Mouse (Mus musculus): Measurements from ENCODE around the gene Tnf. TPM values are rescaled to one million over a fixed set of nuclear protein-coding genes. Genes with fewer than 3 reads are reported as not detected.

The Tnf gene
- total and polyA plus RNA-seq, 2 experiments from 2014 or later, result 0.09 TPM; not detected in 1

GRCm38 (mm10) chr17:35158850-35159593, 42.8 kb downstream of the Tnf start:
- Histone ChIP-seq H3K4me3 (ENCODE audit: low read depth, low read length) (no peak overlapping the region), H3K9ac (replicated peaks; ENCODE audit: low read length, poor library complexity, severe bottlenecking) (no peak overlapping the region), H3K27me3 (ENCODE audit: insufficient read depth, low read length) (no peaks in the 10 kb centered on the region), H3K4me2 (ENCODE audit: low read depth, low read length, poor library complexity, severe bottlenecking) (no peak overlapping the region), H3K9me3 (ENCODE audit: low read length) (no peaks in the 10 kb centered on the region), H3K4me1 (ENCODE audit: insufficient read depth, low read length) (peaks cover 8% of the 10 kb centered on the region; the same call in 1 of the 2 replicates), H3K27ac (ENCODE audit: low read depth, low read length) (no peak overlapping the region), H3K36me3 (ENCODE audit: insufficient read depth, low read length) (peaks cover 81% of the 10 kb centered on the region)
- ATAC-seq (ENCODE audit: low FRiP score) (no peak), DNase-seq (ENCODE audit: low spot score) (no peak)
- WGBS, result 95% methylated on average over 16 of the region's 16 CpGs
- TF ChIP-seq CTCF (IDR thresholded peaks at IDR 0.05), result no peak

DNA sequence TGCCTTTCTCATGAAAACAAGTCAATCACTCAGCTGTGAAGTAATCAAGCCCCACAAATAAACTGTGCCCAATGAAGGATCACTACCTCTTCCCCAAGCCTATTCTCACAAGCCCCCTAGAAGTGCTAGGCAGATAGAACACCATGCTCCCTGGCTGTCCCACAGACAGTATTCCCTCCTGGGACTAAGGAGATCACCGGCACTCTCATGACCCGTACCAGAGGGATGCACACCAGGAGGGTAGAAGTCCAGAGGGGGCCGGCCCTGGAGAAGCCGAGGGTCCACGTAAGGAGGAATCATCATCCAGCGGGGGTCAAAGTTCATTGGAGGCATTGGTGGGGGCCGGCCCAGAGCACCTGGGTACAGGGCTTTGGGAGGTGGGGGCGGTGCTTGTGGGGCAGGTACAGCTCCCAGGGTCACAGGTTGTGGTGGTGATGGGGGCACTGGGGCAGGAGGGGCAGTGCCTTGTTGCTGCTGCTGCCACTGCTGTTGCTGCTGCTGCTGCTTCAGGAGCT, 44.1 kb downstream of the Tnf start:
- ATAC-seq (ENCODE audit: low FRiP score), result no peak
- Histone ChIP-seq H3K9me3 (ENCODE audit: low read length) (no peaks in the 10 kb centered on the region), H3K36me3 (ENCODE audit: insufficient read depth, low read length) (peaks cover 94% of the 10 kb centered on the region), H3K4me2 (ENCODE audit: low read depth, low read length, poor library complexity, severe bottlenecking) (no peak overlapping the region), H3K4me3 (ENCODE audit: low read depth, low read length) (no peak overlapping the region), H3K9ac (replicated peaks; ENCODE audit: low read length, poor library complexity, severe bottlenecking) (no peak overlapping the region), H3K27ac (ENCODE audit: low read depth, low read length) (no peak overlapping the region), H3K4me1 (ENCODE audit: insufficient read depth, low read length) (peaks cover 5% of the 10 kb centered on the region; the same call in 1 of the 2 replicates), H3K27me3 (ENCODE audit: insufficient read depth, low read length) (no peaks in the 10 kb centered on the region)
- WGBS, result 91% methylated on average over 8 of the region's 8 CpGs
- no peak for TF ChIP-seq CTCF (IDR thresholded peaks at IDR 0.05)
- DNase-seq (ENCODE audit: low spot score), result no peak

DNA sequence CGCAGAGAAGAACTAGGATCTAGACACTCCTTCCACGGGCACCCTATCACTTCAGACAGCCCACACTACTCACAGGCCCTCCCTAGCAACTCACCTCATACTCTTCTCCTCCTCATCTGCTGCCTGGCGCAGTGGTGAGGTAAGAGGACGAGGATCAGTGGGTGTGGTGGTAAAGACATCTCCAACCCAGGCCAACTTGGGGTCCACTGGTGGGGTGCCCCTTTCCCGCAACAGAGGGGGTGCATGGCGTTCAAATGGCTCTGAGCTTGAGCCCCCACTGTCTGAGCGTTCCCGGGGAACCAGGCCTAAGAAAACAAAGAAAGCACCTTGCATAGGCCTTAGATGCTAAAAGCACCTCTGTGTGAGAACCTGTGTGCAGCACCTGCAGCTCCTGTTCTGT, 44.6 kb downstream of the Tnf start:
- no peak for ATAC-seq (ENCODE audit: low FRiP score)
- H3K9me3 ChIP-seq (ENCODE audit: low read length), result no peaks in the 10 kb centered on the region
- H3K9ac ChIP-seq (replicated peaks; ENCODE audit: low read length, poor library complexity, severe bottlenecking), result no peak overlapping the region
- H3K4me2 ChIP-seq (ENCODE audit: low read depth, low read length, poor library complexity, severe bottlenecking), result no peak overlapping the region
- no peak overlapping the region for H3K27ac ChIP-seq (ENCODE audit: low read depth, low read length)
- 94% methylated on average over 8 of the region's 8 CpGs for WGBS
- peaks cover 99% of the 10 kb centered on the region for H3K36me3 ChIP-seq (ENCODE audit: insufficient read depth, low read length)
- H3K4me3 ChIP-seq (ENCODE audit: low read depth, low read length), result no peak overlapping the region
- no peak for DNase-seq (ENCODE audit: low spot score)
- no peaks in the 10 kb centered on the region for H3K27me3 ChIP-seq (ENCODE audit: insufficient read depth, low read length)
- no peak for TF ChIP-seq CTCF (IDR thresholded peaks at IDR 0.05)
- peaks cover 3% of the 10 kb centered on the region; the same call in 1 of the 2 replicates for H3K4me1 ChIP-seq (ENCODE audit: insufficient read depth, low read length)

- no peak for DNase-seq (ENCODE audit: low spot score)
- no peak for ATAC-seq (ENCODE audit: low FRiP score)
Observed at GRCm38 (mm10) chr17:35156461-35157200, 45.2 kb downstream of the Tnf start.

DNA sequence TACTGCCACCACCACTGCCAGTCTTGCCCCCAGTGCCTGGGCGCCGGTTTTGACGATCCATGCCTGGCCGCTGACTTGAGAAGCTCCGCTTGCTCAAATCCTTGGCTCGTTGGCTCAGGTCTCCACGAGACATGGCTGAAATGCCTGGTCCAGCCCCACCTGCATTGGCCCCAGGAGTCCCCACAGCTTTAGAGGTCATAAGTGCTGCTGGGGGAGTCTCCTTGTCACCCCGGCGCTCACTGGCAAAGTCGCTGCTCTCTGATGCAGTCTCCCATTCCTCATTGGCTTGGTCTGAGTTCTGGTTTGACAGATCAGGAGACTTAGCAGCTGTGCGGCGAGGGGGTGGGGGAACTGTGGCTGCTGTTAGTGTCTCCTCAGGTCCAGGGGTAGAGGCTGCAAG, 46.4 kb downstream of the Tnf start:
- Histone ChIP-seq H3K9ac (replicated peaks; ENCODE audit: low read length, poor library complexity, severe bottlenecking) (no peak overlapping the region), H3K27me3 (ENCODE audit: insufficient read depth, low read length) (no peaks in the 10 kb centered on the region), H3K4me1 (ENCODE audit: insufficient read depth, low read length) (no peaks in the 10 kb centered on the region), H3K9me3 (ENCODE audit: low read length) (no peaks in the 10 kb centered on the region), H3K27ac (ENCODE audit: low read depth, low read length) (no peak overlapping the region), H3K36me3 (ENCODE audit: insufficient read depth, low read length) (peaks cover 93% of the 10 kb centered on the region), H3K4me2 (ENCODE audit: low read depth, low read length, poor library complexity, severe bottlenecking) (no peak overlapping the region), H3K4me3 (ENCODE audit: low read depth, low read length) (no peak overlapping the region)
- DNase-seq (ENCODE audit: low spot score) (no peak), ATAC-seq (ENCODE audit: low FRiP score) (no peak)
- no peak for TF ChIP-seq CTCF (IDR thresholded peaks at IDR 0.05)
- WGBS, result 93% methylated on average over 12 of the region's 12 CpGs

More at GRCm38 (mm10) chr17:35156461-35157200, 45.2 kb downstream of the Tnf start:
- Histone ChIP-seq H3K36me3 (ENCODE audit: insufficient read depth, low read length) (peaks cover 97% of the 10 kb centered on the region), H3K9me3 (ENCODE audit: low read length) (no peaks in the 10 kb centered on the region), H3K27ac (ENCODE audit: low read depth, low read length) (no peak overlapping the region), H3K27me3 (ENCODE audit: insufficient read depth, low read length) (no peaks in the 10 kb centered on the region), H3K4me1 (ENCODE audit: insufficient read depth, low read length) (no peaks in the 10 kb centered on the region), H3K4me3 (ENCODE audit: low read depth, low read length) (no peak overlapping the region), H3K4me2 (ENCODE audit: low read depth, low read length, poor library complexity, severe bottlenecking) (no peak overlapping the region), H3K9ac (replicated peaks; ENCODE audit: low read length, poor library complexity, severe bottlenecking) (no peak overlapping the region)
- WGBS, result 91% methylated on average over 33 of the region's 33 CpGs
- TF ChIP-seq CTCF (IDR thresholded peaks at IDR 0.05), result no peak

DNA sequence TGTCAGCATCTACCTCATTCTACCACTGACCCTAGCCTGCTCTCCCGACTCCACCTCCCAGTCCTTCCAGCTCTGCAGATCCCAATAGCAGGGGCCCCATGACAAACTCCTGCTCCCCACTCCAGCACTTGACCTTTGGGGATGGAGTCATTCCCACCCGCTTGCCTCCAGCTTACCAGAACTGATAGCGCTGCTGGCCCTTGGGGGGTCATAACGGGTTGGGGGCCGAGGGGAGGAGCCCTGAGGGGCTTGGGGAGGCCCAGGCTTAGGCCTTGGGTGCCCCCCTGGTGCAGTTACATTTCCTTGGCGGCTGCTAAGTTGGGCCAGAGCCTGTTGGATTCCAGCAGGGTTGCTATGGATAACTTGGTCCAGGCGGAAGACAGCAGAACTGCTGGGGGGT, 47.2 kb downstream of the Tnf start:
- peaks cover 93% of the 10 kb centered on the region for H3K36me3 ChIP-seq (ENCODE audit: insufficient read depth, low read length)

More for the DNA sequence above, 47.2 kb downstream of the Tnf start:
- H3K9me3 ChIP-seq (ENCODE audit: low read length), result no peaks in the 10 kb centered on the region
- no peak overlapping the region for H3K4me3 ChIP-seq (ENCODE audit: low read depth, low read length)
- H3K27ac ChIP-seq (ENCODE audit: low read depth, low read length), result no peak overlapping the region
- H3K27me3 ChIP-seq (ENCODE audit: insufficient read depth, low read length), result no peaks in the 10 kb centered on the region
- H3K4me2 ChIP-seq (ENCODE audit: low read depth, low read length, poor library complexity, severe bottlenecking), result no peak overlapping the region
- no peaks in the 10 kb centered on the region for H3K4me1 ChIP-seq (ENCODE audit: insufficient read depth, low read length)
- TF ChIP-seq CTCF (IDR thresholded peaks at IDR 0.05), result no peak
- 71% methylated on average over 7 of the region's 7 CpGs for WGBS
- no peak overlapping the region for H3K9ac ChIP-seq (replicated peaks; ENCODE audit: low read length, poor library complexity, severe bottlenecking)
- ATAC-seq (ENCODE audit: low FRiP score) (no peak), DNase-seq (ENCODE audit: low spot score) (no peak)

Data from midbrain, postnatal 0 days (tissue).